Mouse (Mus musculus) brain, embryonic 14.5 days (tissue): ENCODE measurements around the gene Drc3.

Experiments
- CTCF ChIP-seq: fragments of 200-500 bp; IDR thresholded peaks from 2 replicates; pipeline ENCODE4 v1.5.1; 2012; ENCODE audit warnings: inconsistent platforms, mild to moderate bottlenecking, moderate library complexity, borderline replicate concordance; ENCODE audit not compliant: insufficient read depth, insufficient read length; ENCODE audit errors: extremely low read depth
- POLR2A ChIP-seq: fragments of 200-500 bp; IDR thresholded peaks from 2 replicates; pipeline ENCODE4 v1.6.1; 2012; ENCODE audit warnings: mild to moderate bottlenecking, inconsistent platforms, borderline replicate concordance; ENCODE audit not compliant: poor library complexity, insufficient read depth, insufficient read length, severe bottlenecking; ENCODE audit errors: extremely low read depth

GRCm38 (mm10) chr11:60319257-60320066, 33.7 kb upstream of the Drc3 start:
- TF ChIP-seq CTCF (peak; percentile 23; the same call in 1 of the 2 replicates), POLR2A (no peak)
